Mouse (Mus musculus): Measurements from ENCODE around the gene Tlk2.
A peak's percentile ranks its signal among the peaks of the same experiment; 100 is the strongest.
"Not testable (repeated sequence)": the region's sequence is repeated elsewhere in the genome, so short reads cannot be mapped to it uniquely, and the experiment has no call there.

Tlk2 gene

GRCm38 (mm10) chr11:105178516-105178915 lies at the start of gene Tlk2:
Tlk2 (plus strand) TSS chr11:105178807.
- no peak for DNase-seq (ENCODE audit: low read depth)

DNA sequence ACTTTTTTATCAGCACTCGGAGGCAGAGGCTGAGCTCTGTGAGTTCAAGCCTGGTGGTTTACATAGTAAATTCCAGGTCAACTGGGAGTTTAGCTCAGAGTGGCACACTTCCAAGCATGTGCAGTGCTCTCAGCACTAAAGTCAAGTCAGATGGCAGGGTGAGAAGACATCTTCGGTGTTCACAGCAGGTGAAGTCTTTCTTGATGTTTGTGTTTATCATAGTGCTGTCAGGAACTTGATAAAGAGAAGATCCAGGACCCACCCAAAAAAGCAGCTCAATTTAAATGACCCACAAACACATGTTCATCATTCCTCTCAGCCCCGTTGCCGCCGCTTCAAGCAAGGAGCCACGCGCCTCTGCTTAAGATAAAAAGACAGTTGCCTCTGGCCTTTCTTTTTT lies 42.9 kb upstream of the Tlk2 start:
- no peak for DNase-seq (ENCODE audit: low read depth)

GRCm38 (mm10) chr11:105137255-105137654 lies 41.4 kb upstream of the Tlk2 start:
- not testable (repeated sequence) for DNase-seq (ENCODE audit: low read depth)

- not testable (repeated sequence) for DNase-seq (ENCODE audit: low read depth)
Measured at GRCm38 (mm10) chr11:105140512-105140911, 38.1 kb upstream of the Tlk2 start.

DNA sequence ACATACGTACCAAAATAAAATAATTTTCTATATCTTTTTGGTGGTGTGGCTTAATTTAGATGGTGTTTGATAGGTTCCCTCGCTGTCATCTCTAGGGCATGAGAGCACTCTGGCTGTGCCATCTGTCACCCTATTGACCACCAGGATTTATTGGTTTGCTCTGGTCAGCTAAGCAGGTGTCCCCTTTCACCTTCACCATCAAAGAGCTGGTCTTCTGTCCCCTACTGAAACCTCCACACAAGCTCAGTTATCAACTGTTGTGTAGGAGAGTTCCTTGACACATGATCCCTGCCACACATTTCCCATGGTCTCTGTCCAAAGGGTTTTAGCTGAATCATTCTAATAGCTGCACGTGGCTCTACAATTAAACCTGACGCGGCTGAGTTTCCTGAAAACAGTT lies 37.5 kb upstream of the Tlk2 start:
- no peak for DNase-seq (ENCODE audit: low read depth)

- DNase-seq (ENCODE audit: low read depth), result no peak
Measured at GRCm38 (mm10) chr11:105143564-105143963, 35.0 kb upstream of the Tlk2 start.

DNA sequence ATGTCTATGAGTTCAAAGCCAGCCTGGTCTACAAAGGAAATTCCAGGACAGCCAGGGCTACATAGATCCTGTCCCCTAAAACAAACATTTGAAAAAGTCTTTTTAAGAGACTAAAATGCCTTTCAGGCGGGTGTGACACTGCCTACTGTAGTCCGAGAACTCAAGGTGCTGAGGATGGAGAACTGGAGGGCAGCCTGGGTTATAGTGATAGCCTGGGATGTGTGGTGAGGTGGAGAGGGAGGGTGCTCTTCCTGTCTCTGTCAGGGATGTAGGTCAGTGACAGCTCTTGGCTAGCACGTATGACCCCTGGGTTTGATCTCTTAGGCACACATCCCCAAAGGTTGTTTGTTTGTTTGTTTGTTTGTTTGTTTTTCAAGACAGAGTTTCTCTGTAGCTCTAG lies 34.5 kb upstream of the Tlk2 start:
- no peak for DNase-seq (ENCODE audit: low read depth)

GRCm38 (mm10) chr11:105144508-105145210 lies 33.9 kb upstream of the Tlk2 start:
- no peak for DNase-seq (ENCODE audit: low read depth)

DNA sequence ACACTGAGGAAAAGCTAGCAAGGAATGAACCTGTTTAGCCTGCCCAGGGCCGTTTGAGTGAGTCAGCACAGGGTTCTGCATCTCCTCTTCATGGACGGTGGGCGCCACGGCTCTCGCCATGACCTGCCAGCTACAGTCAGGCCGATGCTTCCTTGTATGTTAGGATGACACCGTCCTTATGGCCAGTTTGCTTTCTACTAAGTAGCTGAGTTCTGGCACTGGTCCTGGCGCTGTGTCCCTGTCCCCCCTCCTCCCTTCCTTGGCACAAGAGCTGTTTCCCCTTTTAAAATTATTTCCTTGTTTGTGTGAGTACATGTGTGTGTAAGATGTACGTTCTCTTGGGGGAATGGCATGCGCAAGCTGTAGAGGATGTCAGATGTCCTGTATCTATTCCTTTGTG lies 33.4 kb upstream of the Tlk2 start:
- DNase-seq (ENCODE audit: low read depth), result no peak

DNA sequence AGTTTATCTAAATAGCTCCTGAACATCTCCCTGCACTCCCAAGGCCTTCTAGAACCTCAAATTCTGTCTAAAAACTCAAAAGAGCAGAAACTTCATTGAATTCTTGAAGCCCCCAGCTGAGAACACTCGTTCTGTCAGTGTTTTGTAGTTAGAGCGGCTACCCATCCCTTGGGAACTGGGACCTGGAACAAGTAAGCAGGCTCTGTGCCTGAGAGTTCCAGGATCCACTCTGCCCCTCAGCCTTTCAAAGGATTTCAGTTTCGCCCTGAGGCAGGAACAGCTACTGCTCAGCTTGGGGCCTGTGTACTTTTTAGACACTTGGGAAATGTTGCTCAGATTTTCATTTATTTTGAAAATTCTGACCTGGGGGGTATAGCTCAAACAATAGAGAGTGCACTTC lies 32.0 kb upstream of the Tlk2 start, which contains the start of gene Gm10842:
Gene Gm10842 (plus strand): TSS at position 301 of the 400 bp plus-strand sequence.
- DNase-seq (ENCODE audit: low read depth), result no peak

GRCm38 (mm10) chr11:105149353-105149752 lies 29.3 kb upstream of the Tlk2 start:
- no peak for DNase-seq (ENCODE audit: low read depth)

DNA sequence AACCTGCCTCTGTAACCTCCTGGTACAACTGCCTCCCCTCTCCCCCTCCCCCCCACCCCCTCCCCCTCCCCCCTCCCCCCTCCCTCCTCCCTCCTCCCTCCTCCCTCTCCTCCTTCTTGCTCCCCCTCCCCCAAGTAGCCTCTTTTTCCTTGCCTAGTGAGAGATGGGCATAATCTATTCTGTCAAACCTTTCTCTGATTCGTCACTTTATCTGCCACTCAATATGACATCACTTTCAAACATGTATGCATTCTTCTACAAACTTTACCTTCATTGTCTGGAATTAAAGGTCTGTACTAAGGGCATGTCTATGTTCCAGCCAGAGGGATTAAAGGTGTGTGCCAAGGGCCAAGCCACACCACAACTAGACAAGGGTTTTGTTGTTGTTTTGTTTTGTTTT lies 28.8 kb upstream of the Tlk2 start:
- no peak for DNase-seq (ENCODE audit: low read depth)

GRCm38 (mm10) chr11:105150691-105151090 lies 27.9 kb upstream of the Tlk2 start:
- DNase-seq (ENCODE audit: low read depth), result no peak

GRCm38 (mm10) chr11:105151226-105152016 lies 27.2 kb upstream of the Tlk2 start:
- DNase-seq (ENCODE audit: low read depth), result no peak

DNA sequence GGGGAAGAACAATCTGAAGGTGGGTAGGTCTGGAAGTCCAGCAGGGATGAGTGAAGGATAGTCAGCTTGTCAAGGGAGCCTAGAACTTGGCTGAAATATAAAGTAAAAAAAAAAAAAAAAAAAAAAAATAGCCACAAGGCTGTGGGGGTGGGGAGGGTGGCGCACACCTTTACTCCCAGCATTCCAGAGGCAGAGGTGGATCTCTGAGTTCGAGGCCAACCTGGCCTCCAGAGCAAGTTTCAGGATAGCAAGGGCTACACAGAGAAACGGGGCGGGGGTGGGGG lies 26.6 kb upstream of the Tlk2 start:
- DNase-seq (ENCODE audit: low read depth), result no peak

DNA sequence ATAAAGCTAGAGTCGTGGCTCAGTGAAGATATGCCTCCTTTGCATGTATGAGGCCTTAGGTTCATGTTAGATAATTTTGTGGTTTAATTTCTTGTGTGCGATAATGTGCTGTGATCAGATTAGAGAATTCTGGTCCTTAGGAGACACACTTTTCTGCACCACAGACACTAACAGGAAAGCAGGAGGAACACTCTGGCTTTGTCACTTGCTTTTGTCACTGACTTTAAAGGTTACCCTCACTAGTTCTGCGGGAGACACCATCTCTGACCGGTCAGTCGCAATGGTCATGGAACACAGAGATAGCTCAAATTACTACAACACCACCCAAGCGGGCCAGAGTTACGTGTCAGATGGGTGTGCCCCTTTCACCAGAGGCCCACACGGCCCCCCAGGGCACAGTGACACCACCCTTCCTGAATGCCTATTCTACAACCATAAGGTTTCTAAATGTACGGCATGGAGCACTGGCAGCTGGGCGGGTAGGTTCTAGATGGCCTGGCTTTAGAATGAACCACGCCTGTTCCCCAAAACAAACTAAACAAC lies 26.2 kb upstream of the Tlk2 start:
- peak; percentile 74 for DNase-seq (ENCODE audit: low read depth)

GRCm38 (mm10) chr11:105153068-105153833 lies 25.4 kb upstream of the Tlk2 start:
- no peak for DNase-seq (ENCODE audit: low read depth)

DNA sequence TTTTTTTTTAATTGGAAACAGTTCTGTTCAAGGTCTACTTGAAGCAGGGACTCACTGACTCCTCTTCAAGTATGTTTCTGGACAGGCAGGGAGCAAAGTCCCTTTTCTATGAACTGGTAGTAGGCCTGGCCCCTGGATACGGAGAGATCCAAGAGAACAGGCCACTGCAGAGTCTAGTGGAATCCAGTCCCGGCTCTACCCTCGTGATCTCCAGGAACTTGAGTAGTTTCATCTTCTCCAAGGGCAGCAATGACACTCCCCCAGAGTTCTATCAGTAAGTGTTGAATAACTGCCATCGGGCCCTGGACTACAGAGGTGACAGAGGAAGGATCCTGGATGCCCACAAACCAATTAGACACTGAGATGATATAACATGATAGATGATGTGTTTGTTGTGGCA lies 22.7 kb upstream of the Tlk2 start:
- DNase-seq (ENCODE audit: low read depth), result no peak

DNA sequence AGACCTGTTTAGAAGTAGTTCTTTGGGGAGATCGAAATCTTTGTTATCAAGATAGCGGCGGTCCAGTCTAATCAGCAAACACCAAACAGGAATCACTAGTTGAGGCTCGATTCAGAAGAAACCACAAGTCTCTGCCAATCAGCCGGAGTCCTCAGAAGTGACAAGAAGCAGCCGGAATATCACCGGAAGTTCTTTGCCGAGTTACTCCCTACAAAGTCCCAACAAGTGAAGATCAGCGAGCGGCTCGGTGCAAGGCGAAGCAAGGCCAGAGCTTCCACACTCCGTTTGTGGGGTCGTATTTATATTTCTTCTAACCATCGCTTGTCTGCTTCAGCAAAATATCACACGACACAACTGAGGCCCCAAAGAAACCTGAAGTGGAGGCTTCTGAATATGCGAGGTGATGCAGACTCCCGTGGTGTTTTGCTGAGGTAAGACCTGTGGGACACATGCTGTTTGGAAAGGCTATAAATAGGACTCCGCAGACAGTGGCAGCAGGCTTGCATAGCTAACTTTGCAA lies 21.8 kb upstream of the Tlk2 start:
- DNase-seq (ENCODE audit: low read depth), result no peak

GRCm38 (mm10) chr11:105158047-105158446 lies 20.6 kb upstream of the Tlk2 start:
- no peak for DNase-seq (ENCODE audit: low read depth)

DNA sequence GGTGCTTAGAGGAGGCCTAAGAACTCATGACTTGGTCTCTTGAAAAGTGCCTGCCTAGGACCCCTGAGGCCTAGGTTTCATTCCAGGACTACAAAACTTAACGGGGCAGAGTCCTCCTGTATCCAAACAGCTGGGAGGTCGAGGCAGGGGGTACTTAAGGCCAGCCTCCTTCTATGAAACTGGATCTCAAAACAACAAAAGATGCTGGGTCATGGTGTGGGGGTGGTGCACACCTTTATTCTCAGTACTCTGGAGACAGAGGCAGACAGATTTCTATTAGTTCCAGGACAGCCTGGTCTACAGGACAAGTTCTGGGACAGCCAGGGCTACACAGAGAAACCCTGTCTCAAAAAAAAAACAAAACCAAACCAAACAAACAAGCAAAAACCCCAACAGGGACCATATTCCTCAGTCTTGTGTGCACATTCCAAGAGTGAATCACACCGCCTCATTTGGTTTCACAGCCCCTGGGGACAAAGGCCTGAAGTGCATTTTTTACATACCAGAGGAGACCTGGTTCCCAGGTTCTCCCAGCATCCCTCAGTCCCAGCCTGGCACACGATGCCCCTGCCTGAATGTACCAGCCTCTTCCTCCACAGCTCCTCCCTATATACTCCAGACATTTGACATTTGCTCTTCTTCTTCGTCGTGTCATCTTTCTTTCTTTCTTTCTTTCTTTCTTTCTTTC lies 18.8 kb upstream of the Tlk2 start:
- no peak for DNase-seq (ENCODE audit: low read depth)

DNA sequence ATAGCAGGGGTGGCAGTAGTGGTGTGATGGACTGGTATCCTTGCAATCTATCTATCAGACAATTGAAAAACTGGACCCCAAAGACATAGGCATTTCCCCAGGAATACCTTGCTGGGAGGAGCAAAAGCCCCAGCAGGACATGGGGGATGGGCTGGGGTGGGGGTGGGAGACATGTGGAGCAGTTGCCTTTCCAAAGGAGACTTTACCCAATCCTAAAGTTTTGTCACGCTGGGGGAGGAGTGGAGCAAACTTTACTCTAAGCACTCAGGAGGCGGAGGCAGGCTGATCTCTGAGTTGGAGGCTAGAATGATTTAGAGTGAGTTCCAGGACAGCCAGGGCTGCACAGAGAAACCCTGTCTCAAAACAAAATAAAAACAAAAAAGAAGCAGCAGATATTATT lies 17.2 kb upstream of the Tlk2 start:
- no peak for DNase-seq (ENCODE audit: low read depth)
